Mouse (Mus musculus) G1E (cell line): Measurements from ENCODE around the gene Txnrd1. TPM values are rescaled to one million over a fixed set of nuclear protein-coding genes. Genes with fewer than 3 reads are reported as not detected.

Source experiments
- ATAC-seq: 2 replicates; pipeline ENCODE4 v1.8.0; 2016; ENCODE audit warnings: mild to moderate bottlenecking; ENCODE audit not compliant: insufficient number of reproducible peaks, poor library complexity, low FRiP score, severe bottlenecking; ENCODE audit errors: extremely low read depth
- DNase-seq: peaks from one replicate; pipeline ENCODE4 v3.0.0; 2012; ENCODE audit warnings: low spot score
- H3K27me3 ChIP-seq: 2 replicates; pipeline ENCODE4 v1.6.1; 2012; ENCODE audit warnings: mild to moderate bottlenecking, low read length, inconsistent platforms; ENCODE audit not compliant: insufficient read depth
- H3K36me3 ChIP-seq: replicated peaks from 2 replicates; pipeline ENCODE3; 2012; ENCODE audit warnings: mild to moderate bottlenecking, inconsistent platforms
- H3K4me1 ChIP-seq: 2 replicates; pipeline ENCODE4 v1.6.1; 2012; ENCODE audit warnings: low read depth, low read length, inconsistent platforms, mixed read lengths; ENCODE audit not compliant: insufficient read depth
- H3K4me3 ChIP-seq: 2 replicates; pipeline ENCODE4 v1.5.1; 2012; ENCODE audit warnings: low read depth, mild to moderate bottlenecking, inconsistent platforms, low read length, moderate library complexity, mixed read lengths
- H3K9me3 ChIP-seq: replicated peaks from 2 replicates; pipeline ENCODE4 v1.6.1; 2012; ENCODE audit warnings: inconsistent platforms
- CTCF ChIP-seq: IDR thresholded peaks from 2 replicates; pipeline ENCODE4 v1.5.1; 2012; ENCODE audit warnings: low read depth, low read length, inconsistent platforms, mixed read lengths
- GATA1 ChIP-seq: IDR thresholded peaks from 2 replicates; pipeline ENCODE4 v1.6.1; 2012; ENCODE audit warnings: borderline replicate concordance, low read length, inconsistent platforms, mixed read lengths
- GATA2 ChIP-seq: IDR thresholded peaks from 2 replicates; pipeline ENCODE4 v1.6.1; 2012; ENCODE audit warnings: low read depth, low read length, inconsistent platforms, borderline replicate concordance
- POLR2AphosphoS5 ChIP-seq: IDR thresholded peaks from 2 replicates; pipeline ENCODE4 v1.6.1; 2012; ENCODE audit warnings: low read depth, low read length, inconsistent platforms; ENCODE audit not compliant: insufficient replicate concordance
- TAL1 ChIP-seq: conservative IDR thresholded peaks from 2 replicates; pipeline ENCODE4 v1.6.1; 2012; ENCODE audit warnings: low read depth, low read length, inconsistent platforms, mixed read lengths
- polyA plus RNA-seq: library from polyadenylated mRNA; stranded (reverse); fragments of >175 nt; gene quantifications from 2 replicates; pipeline ENCODE4 v1.2.3, GENCODE M21; 2012
- total RNA-seq, 2 experiments: library from RNA; stranded (forward) in 1 of 2; stranded (reverse) in 1 of 2; fragments of 200-1000 nt in 1 of 2; fragments of >200 nt in 1 of 2; fragmentation: Nextera tagmentation in 1 of 2; gene quantifications; 2 replicates each; pipeline ENCODE4 v1.2.3; 2014 to 2017

Txnrd1 gene
- total and polyA plus RNA-seq, 3 experiments, result 73.1 to 88.7 (median 83.9) TPM

DNA sequence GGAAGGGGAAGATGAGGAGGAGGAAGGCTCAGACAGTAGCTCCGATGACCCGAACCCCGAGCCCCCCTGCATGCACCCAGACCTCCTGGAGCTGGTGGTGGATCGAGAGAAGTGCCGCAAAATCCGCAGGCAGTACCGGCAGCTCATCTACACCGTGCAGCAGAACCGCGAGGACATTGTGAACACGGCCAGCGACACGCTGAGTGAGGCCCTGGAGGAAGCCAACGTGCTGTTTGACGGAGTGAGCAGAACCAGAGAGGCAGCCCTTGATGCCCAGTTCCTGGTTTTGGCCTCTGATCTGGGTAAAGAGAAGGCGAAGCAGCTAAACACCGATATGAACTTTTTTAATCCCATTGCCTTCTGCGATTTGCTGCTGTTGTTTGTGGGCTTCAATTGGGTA lies 33.1 kb downstream of the Txnrd1 start:
- no peak for ATAC-seq
- Histone ChIP-seq H3K27me3 (no peaks in the 10 kb centered on the region), H3K36me3 (peaks cover 79% of the 10 kb centered on the region), H3K4me1 (peaks cover 66% of the 10 kb centered on the region), H3K4me3 (peak overlapping the region; percentile 26; the same call in 1 of the 2 replicates), H3K9me3 (no peaks in the 10 kb centered on the region)
- no peak for DNase-seq
- TF ChIP-seq POLR2AphosphoS5 (no peak), CTCF (no peak), GATA2 (no peak), GATA1 (no peak), TAL1 (no peak)

DNA sequence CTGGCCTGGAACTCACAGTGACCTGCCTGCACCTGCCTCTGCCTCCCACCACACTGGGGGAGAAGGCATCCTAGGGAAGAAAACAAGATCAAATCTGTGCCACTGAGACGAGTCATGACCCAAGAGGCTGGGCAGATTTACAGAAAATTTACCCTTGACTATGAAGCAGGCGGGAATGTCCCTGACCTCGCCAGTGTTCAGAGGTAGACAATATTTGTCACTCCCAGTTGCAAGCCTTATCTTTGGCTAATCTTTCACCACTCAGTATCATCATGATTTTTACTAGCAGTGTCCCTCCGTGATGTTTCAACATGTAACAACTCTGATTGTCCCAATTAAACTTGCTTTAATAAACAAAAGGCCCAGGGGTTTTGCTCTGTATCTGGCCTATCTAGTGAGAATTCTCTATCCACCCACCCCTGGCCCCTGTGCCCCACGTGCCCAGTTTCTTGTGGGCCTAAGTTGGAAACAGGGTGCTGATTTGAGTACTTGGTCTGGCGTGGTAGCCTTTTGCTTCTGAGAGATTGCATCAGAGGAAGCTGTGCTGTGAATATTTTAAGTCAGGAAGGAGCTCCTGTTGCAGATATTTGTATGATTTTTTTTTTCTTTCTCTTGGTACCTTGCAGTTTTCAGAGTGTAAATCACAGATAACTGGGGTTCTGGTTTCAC lies 34.8 kb downstream of the Txnrd1 start:
- no peak for DNase-seq
- peaks cover 86% of the 10 kb centered on the region for H3K36me3 ChIP-seq
- ATAC-seq, result no peak
- peaks cover 70% of the 10 kb centered on the region for H3K4me1 ChIP-seq
- no peaks in the 10 kb centered on the region for H3K27me3 ChIP-seq
- H3K4me3 ChIP-seq, result no peak overlapping the region
- TF ChIP-seq CTCF (no peak), TAL1 (no peak), POLR2AphosphoS5 (no peak), GATA1 (no peak), GATA2 (no peak)
- H3K9me3 ChIP-seq, result no peaks in the 10 kb centered on the region

DNA sequence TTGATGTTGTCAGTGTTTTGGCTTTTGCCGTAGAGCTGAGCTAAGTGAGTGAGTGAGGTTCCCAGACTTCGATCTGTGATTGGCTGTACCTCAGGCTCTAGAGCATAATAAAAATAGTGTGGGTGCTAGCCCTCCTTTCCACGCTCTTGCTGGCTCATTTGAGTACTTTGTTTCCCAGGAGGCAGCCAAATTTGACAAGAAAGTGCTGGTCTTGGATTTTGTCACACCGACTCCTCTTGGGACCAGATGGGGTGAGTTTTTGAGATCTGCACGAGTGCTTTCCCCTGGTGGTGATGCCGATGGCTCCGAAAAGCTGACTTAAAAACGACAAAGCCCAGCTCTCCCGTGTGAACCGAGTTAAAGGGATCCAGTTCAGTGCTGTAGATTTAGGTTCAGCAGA lies 41.7 kb downstream of the Txnrd1 start:
- DNase-seq (no peak), ATAC-seq (no peak)
- peaks cover 97% of the 10 kb centered on the region for H3K36me3 ChIP-seq
- no peaks in the 10 kb centered on the region for H3K27me3 ChIP-seq
- TF ChIP-seq POLR2AphosphoS5 (no peak), TAL1 (no peak)
- H3K4me1 ChIP-seq, result peaks cover 24% of the 10 kb centered on the region
- no peaks in the 10 kb centered on the region for H3K9me3 ChIP-seq
- H3K4me3 ChIP-seq, result no peak overlapping the region

DNA sequence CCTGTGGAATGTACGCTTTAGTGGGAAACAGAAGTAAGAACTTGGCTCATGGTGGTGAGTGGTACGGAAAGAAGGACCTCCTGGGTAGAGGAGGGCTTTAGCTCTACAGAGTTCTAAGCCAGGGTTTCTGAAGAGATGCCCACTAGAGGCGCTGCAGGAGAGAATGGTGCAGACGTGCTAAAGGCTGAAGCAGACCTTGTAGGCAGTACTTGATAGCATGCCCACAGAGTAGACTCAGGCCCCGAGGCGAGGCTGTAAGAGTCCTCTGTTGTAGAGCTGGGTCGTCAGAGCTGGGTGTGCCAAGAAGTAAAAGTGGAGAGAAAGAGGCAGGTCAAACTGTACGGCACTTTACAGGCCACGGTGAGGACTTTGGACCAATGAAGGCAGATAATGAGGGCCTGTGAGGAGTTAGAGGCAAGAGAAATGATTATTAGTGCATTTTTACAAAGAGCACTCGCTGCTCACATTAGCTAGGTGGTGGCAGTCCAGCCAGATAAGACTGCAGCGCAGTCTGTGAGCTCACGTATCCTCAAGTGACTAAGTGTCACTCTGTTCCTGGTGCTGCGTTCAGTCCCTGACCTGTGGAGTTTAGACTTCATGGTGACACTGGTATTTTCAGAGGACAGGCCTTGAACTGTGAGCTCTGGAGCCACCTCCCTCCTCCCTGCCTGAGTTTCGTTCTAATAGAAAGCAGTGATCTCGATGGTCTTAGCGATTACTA lies 42.5 kb downstream of the Txnrd1 start:
- H3K27me3 ChIP-seq, result no peaks in the 10 kb centered on the region
- peaks cover 97% of the 10 kb centered on the region for H3K36me3 ChIP-seq
- DNase-seq (no peak), ATAC-seq (no peak)
- H3K9me3 ChIP-seq, result no peaks in the 10 kb centered on the region
- no peak overlapping the region for H3K4me3 ChIP-seq
- H3K4me1 ChIP-seq, result peaks cover 17% of the 10 kb centered on the region
- no peak for TF ChIP-seq GATA2
- no peak for TF ChIP-seq POLR2AphosphoS5
- TF ChIP-seq GATA1, result no peak
- no peak for TF ChIP-seq CTCF
- TF ChIP-seq TAL1, result no peak

DNA sequence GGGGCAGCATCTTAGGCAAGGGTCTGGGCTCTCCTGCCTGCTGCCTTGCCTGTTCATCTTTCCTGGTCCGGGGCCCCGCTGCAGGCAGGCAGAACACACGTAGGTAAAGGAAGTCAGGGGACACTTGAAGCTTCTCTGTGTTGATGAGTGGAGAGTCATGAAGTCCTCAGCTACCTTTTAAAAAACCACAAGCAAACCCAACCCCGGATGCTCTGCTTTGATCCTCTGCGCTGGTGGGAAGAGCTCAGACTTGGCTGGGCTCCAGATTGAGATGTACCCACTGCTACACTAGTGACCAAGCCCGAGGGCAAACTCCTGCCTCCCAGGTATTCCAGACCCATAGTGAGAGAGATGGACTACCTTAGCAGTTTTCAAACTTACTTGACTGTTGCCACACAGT lies 53.6 kb downstream of the Txnrd1 start:
- ATAC-seq, result no peak
- no peak for DNase-seq
- H3K4me1 ChIP-seq, result peaks cover 30% of the 10 kb centered on the region
- no peak for TF ChIP-seq GATA1
- no peak for TF ChIP-seq TAL1
- no peak for TF ChIP-seq CTCF
- TF ChIP-seq GATA2, result no peak
- TF ChIP-seq POLR2AphosphoS5, result no peak
- no peaks in the 10 kb centered on the region for H3K9me3 ChIP-seq
- no peak overlapping the region for H3K4me3 ChIP-seq
- H3K27me3 ChIP-seq, result no peaks in the 10 kb centered on the region
- peaks cover 92% of the 10 kb centered on the region for H3K36me3 ChIP-seq

DNA sequence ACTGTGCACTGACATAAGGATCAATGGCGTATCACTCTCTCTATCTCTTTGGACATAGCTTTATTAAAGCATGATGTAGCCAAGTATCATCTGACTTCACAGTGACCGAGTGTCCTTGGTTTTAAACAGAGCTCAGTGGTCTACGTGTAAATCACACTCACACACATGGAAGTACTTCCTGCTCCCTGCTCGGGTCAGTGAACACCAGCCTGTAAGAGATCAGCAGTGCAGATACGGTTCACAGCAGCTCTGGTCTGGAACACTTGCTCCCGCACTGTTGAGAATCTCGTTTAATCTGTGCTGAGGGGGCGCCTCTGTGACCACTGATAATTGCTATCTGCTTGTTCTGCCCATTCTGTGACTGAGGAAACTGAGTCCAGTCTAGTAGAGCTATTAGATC lies 54.8 kb downstream of the Txnrd1 start:
- Histone ChIP-seq H3K4me3 (peak overlapping the region; percentile 21; the same call in 1 of the 2 replicates), H3K4me1 (peaks cover 43% of the 10 kb centered on the region), H3K36me3 (peaks cover 92% of the 10 kb centered on the region), H3K27me3 (no peaks in the 10 kb centered on the region), H3K9me3 (no peaks in the 10 kb centered on the region)
- DNase-seq (no peak), ATAC-seq (peak; percentile 88)
- TF ChIP-seq GATA2, result no peak
- no peak for TF ChIP-seq CTCF
- TF ChIP-seq POLR2AphosphoS5, result no peak
- TF ChIP-seq GATA1, result no peak
- TF ChIP-seq TAL1, result no peak; the same call in 1 of the 2 replicates
